Mouse (Mus musculus) bone marrow, adult 2 months (tissue): ENCODE data around the gene Ktn1. TPM values are rescaled to one million over a fixed set of nuclear protein-coding genes. Genes with fewer than 3 reads are reported as not detected.
A peak's percentile ranks its signal among the peaks of the same experiment; 100 is the strongest.

Source experiments
- H3K27ac ChIP-seq: fragments of 200-500 bp; 2 replicates; pipeline ENCODE4 v1.5.1; 2012; ENCODE audit warnings: low read depth, mild to moderate bottlenecking, control low read depth, inconsistent platforms, low read length; ENCODE audit not compliant: control insufficient read depth, poor library complexity, insufficient read depth
- H3K4me1 ChIP-seq: fragments of 200-500 bp; 2 replicates; pipeline ENCODE4 v1.6.1; 2011; ENCODE audit warnings: low read length; ENCODE audit not compliant: control insufficient read depth, insufficient read depth
- H3K4me3 ChIP-seq: fragments of 200-500 bp; replicated peaks from 2 replicates; pipeline ENCODE3; 2011; ENCODE audit warnings: mild to moderate bottlenecking, low read depth, low read length, control low read depth; ENCODE audit not compliant: control insufficient read depth
- CTCF ChIP-seq: fragments of 200-500 bp; IDR thresholded peaks from 2 replicates; pipeline ENCODE4 v1.5.1; 2011; ENCODE audit warnings: low read length, control low read depth; ENCODE audit not compliant: control insufficient read depth, insufficient read depth
- POLR2A ChIP-seq: fragments of 200-500 bp; IDR thresholded peaks from 2 replicates; pipeline ENCODE4 v1.6.1; 2011; ENCODE audit warnings: low read depth, mild to moderate bottlenecking, control low read depth, low read length, borderline replicate concordance; ENCODE audit not compliant: control insufficient read depth
- WGBS: fragments of 180-500 bp; shearing (Covaris S2); methylation state at CpG from one replicate; pipeline ENCODE4 v1.1.7; 2018; 5-methylcytosine and 5-hydroxymethylcytosine counted together
- polyA plus RNA-seq: library from polyadenylated mRNA; stranded (reverse); fragments of >200 nt; gene quantifications from 2 replicates; pipeline ENCODE4 v1.2.4, GENCODE M21; 2011; ENCODE audit warnings: low replicate concordance; ENCODE audit not compliant: missing spikeins, insufficient read depth, insufficient read length

Gene Ktn1
- polyA plus RNA-seq, 1 experiment: 26.7 TPM

GRCm38 (mm10) chr14:47634410-47634809 lies 13.8 kb upstream of the Ktn1 start:
- Histone ChIP-seq H3K4me1 (no peaks in the 10 kb centered on the region), H3K27ac (no peak overlapping the region), H3K4me3 (no peak overlapping the region)
- no peak for TF ChIP-seq CTCF
- TF ChIP-seq POLR2A: no peak
- WGBS: 40% methylated on average over 9 of the region's 9 CpGs

- WGBS: 64% methylated on average over 7 of the region's 7 CpGs
- H3K4me3 ChIP-seq: no peak overlapping the region
- no peak overlapping the region for H3K27ac ChIP-seq
- H3K4me1 ChIP-seq: no peaks in the 10 kb centered on the region
- no peak for TF ChIP-seq POLR2A
- TF ChIP-seq CTCF: no peak
These were observed 13.4 kb upstream of the Ktn1 start for GRCm38 (mm10) chr14:47634846-47635245.

GRCm38 (mm10) chr14:47638316-47638895 lies 9.8 kb upstream of the Ktn1 start:
- 62% methylated on average over 4 of the region's 4 CpGs for WGBS
- Histone ChIP-seq H3K4me1 (no peaks in the 10 kb centered on the region), H3K4me3 (no peak overlapping the region), H3K27ac (no peak overlapping the region)
- no peak for TF ChIP-seq CTCF
- TF ChIP-seq POLR2A: no peak

GRCm38 (mm10) chr14:47645620-47646019 lies 2.6 kb upstream of the Ktn1 start:
- WGBS: 77% methylated on average over 7 of the region's 7 CpGs

GRCm38 (mm10) chr14:47646246-47646645 lies 2.0 kb upstream of the Ktn1 start:
- 84% methylated on average over 5 of the region's 5 CpGs for WGBS
- no peak overlapping the region for H3K4me3 ChIP-seq
- H3K27ac ChIP-seq: no peak overlapping the region
- H3K4me1 ChIP-seq: no peaks in the 10 kb centered on the region
- no peak for TF ChIP-seq POLR2A
- TF ChIP-seq CTCF: no peak

More at GRCm38 (mm10) chr14:47645620-47646019, 2.6 kb upstream of the Ktn1 start:
- H3K4me3 ChIP-seq: no peak overlapping the region
- H3K4me1 ChIP-seq: no peaks in the 10 kb centered on the region
- H3K27ac ChIP-seq: no peak overlapping the region
- TF ChIP-seq POLR2A: no peak
- TF ChIP-seq CTCF: no peak

- Histone ChIP-seq H3K4me3 (no peak overlapping the region), H3K4me1 (no peaks in the 10 kb centered on the region), H3K27ac (no peak overlapping the region; the same call in 1 of the 2 replicates)
- TF ChIP-seq CTCF: no peak
- 60% methylated on average over 9 of the region's 9 CpGs for WGBS
These were observed 1.3 kb upstream of the Ktn1 start for GRCm38 (mm10) chr14:47646696-47647516.

- Histone ChIP-seq H3K4me1 (no peaks in the 10 kb centered on the region), H3K4me3 (peak overlapping the region; percentile 82), H3K27ac (peak overlapping the region; percentile 79)
- no peak for TF ChIP-seq CTCF
- TF ChIP-seq POLR2A: peak; percentile 44; the same call in 1 of the 2 replicates
- WGBS: under 1% methylated on average over 74 of the region's 82 CpGs
These were observed 720 bp downstream of the Ktn1 start for GRCm38 (mm10) chr14:47648706-47649630.

- peak overlapping the region; percentile 82 for H3K4me3 ChIP-seq
- TF ChIP-seq CTCF (no peak), POLR2A (no peak; the same call in 1 of the 2 replicates)
- H3K4me1 ChIP-seq: no peaks in the 10 kb centered on the region
- WGBS: under 1% methylated on average over 46 of the region's 46 CpGs
- peak overlapping the region; percentile 79 for H3K27ac ChIP-seq
These were observed 1.5 kb downstream of the Ktn1 start for GRCm38 (mm10) chr14:47649631-47650337.
